In the genomic region with DNA sequence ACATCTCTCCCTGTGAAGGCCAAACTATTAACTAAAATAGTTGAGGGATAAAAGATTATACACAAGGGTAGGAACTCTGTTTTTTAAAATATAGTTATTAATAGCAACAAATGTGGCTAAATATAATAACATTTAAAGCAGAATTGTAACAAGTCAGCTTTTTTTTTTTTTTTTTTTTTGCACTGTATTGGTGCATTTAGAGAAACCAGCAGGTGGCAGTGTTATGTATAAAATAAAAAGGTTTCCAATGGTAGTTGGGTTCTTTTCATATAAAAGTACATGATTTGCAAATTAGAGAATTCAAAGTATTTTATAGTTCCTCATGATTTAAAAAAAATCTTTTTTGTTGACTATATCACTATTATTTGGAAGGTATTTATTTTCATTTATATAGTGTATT, we compare ENCODE assay signal across 14 mouse cellular contexts. TPM values are rescaled to one million over a fixed set of nuclear protein-coding genes. Genes with fewer than 3 reads are reported as not detected.
DNase-seq lines count a peak whose midpoint lies in the region; ATAC-seq lines count a peak whose summit lies in the region.
"Had no signal": no experiment of that assay in that cellular context is flagged by ENCODE, and none has a peak within 500 bp of the region (broad histone marks: within the 10 kb centered on the region; RNA-seq: fewer than 3 reads in every experiment).

No protein-coding gene starts in this region.

- H3K36me3 ChIP-seq in midbrain, embryonic 13.5 days: peaks cover 71% of the 10 kb centered on the region

- H3K27me3 ChIP-seq in midbrain, embryonic 13.5 days: no peaks in the 10 kb centered on the region
- H3K27me3 ChIP-seq: embryonic facial prominence, embryonic 13.5 days; kidney, embryonic 15.5 days; limb, embryonic 15.5 days had no signal

- H3K27ac ChIP-seq in midbrain, embryonic 13.5 days: no peak overlapping the region
- H3K27ac ChIP-seq: embryonic facial prominence, embryonic 13.5 days; kidney, embryonic 15.5 days; limb, embryonic 15.5 days had no signal

- ATAC-seq in midbrain, embryonic 13.5 days: no peak

- no peak overlapping the region for H3K4me2 ChIP-seq in midbrain, embryonic 13.5 days (replicated peaks)
- H3K4me2 ChIP-seq: embryonic facial prominence, embryonic 13.5 days; kidney, embryonic 15.5 days; limb, embryonic 15.5 days had no signal

- DNase-seq in embryo, embryonic 10 days (ENCODE audit: low spot score): peak; percentile 19
- DNase-seq in embryo, embryonic 9.5 days (ENCODE audit: extremely low spot score): no peak
- DNase-seq in kidney, postnatal 36 days: peak; percentile 20 to 36
- DNase-seq in kidney, adult 8-10 months: no peak
- DNase-seq in 416B (ENCODE audit: low read depth): peak; percentile 66
- peak; percentile 60 for DNase-seq in embryo, embryonic 10.5 days (ENCODE audit: low spot score)
- DNase-seq in cerebellum, adult 9-11 months: no peak
- DNase-seq: adrenal gland, postnatal 10 days had no signal

- H3K4me3 ChIP-seq in midbrain, embryonic 13.5 days (replicated peaks): no peak overlapping the region
- H3K4me3 ChIP-seq: embryonic facial prominence, embryonic 13.5 days; kidney, embryonic 15.5 days; limb, embryonic 15.5 days had no signal

- no peak overlapping the region for H3K9ac ChIP-seq in midbrain, embryonic 13.5 days (replicated peaks)
- H3K9ac ChIP-seq: embryonic facial prominence, embryonic 13.5 days; kidney, embryonic 15.5 days; limb, embryonic 15.5 days had no signal

- no peaks in the 10 kb centered on the region for H3K9me3 ChIP-seq in midbrain, embryonic 13.5 days
- H3K9me3 ChIP-seq: embryonic facial prominence, embryonic 13.5 days; kidney, embryonic 15.5 days; limb, embryonic 15.5 days had no signal

- H3K4me1 ChIP-seq in midbrain, embryonic 13.5 days (replicated peaks): no peaks in the 10 kb centered on the region
- H3K4me1 ChIP-seq: embryonic facial prominence, embryonic 13.5 days; kidney, embryonic 15.5 days; limb, embryonic 15.5 days had no signal

RNA-seq across cellular contexts. Expression of a gene that starts 14.3 kb away (rescaled TPM):
- polyA plus RNA-seq in midbrain, embryonic 13.5 days (2015; fragmentation: Nextera tagmentation; extraction: Ambion mirVana): 41.2 and 46.1 TPM in 2 replicates

RNA-seq across cellular contexts. Expression of a gene that starts 48.8 kb away (rescaled TPM):
- not detected in 2 replicates for polyA plus RNA-seq in midbrain, embryonic 13.5 days (2015; fragmentation: Nextera tagmentation; extraction: Ambion mirVana)
- polyA plus RNA-seq: embryonic facial prominence, embryonic 13.5 days; gonadal fat pad, adult 2 months; kidney, embryonic 15.5 days; limb, embryonic 15.5 days; spleen, adult 2 months had no signal

Comparison
In these comparisons a context has a peak if more than half of its experiments do, and no peak if none do; other contexts are left out.
1. DNase-seq: peak in embryo, embryonic 10 days (single experiment), kidney, postnatal 36 days (2 of 2), 416B (single experiment) and embryo, embryonic 10.5 days (single experiment); none in embryo, embryonic 9.5 days (single experiment), kidney, adult 8-10 months (0 of 2) and cerebellum, adult 9-11 months (single experiment).